Mouse (Mus musculus) limb, embryonic 11.5 days (tissue): ENCODE results near the gene Vcl. TPM values are rescaled to one million over a fixed set of nuclear protein-coding genes. Genes with fewer than 3 reads are reported as not detected.

Source experiments
- ATAC-seq: fragments of 200-750 bp; cut with Nextera tagmentation; 2 replicates; pipeline ENCODE4 v1.8.0; 2017; ENCODE audit warnings: low read depth; ENCODE audit not compliant: insufficient number of reproducible peaks, low FRiP score, low TSS enrichment
- DNase-seq: peaks from one replicate; pipeline ENCODE4 v3.0.0-alpha.2; 2015; ENCODE audit warnings: low spot score
- H3K27ac ChIP-seq: fragments of 300-500 bp; sonication (generic); replicated peaks from 2 replicates; pipeline ENCODE4 v1.5.1; 2014; ENCODE audit warnings: low read depth, mild to moderate bottlenecking, low read length
- H3K27me3 ChIP-seq: fragments of 300-500 bp; sonication (generic); 2 replicates; pipeline ENCODE4 v1.6.1; 2014; ENCODE audit warnings: mild to moderate bottlenecking, low read length, mixed read lengths; ENCODE audit not compliant: control insufficient read depth, insufficient read depth
- H3K36me3 ChIP-seq: fragments of 300-500 bp; sonication (generic); 2 replicates; pipeline ENCODE4 v1.6.1; 2014; ENCODE audit warnings: mild to moderate bottlenecking, low read length, moderate library complexity, mixed read lengths; ENCODE audit not compliant: control insufficient read depth, insufficient read depth
- H3K4me1 ChIP-seq: fragments of 300-500 bp; sonication (generic); 2 replicates; pipeline ENCODE4 v1.6.1; 2014; ENCODE audit warnings: low read length, mixed read lengths; ENCODE audit not compliant: control insufficient read depth, insufficient read depth
- H3K4me2 ChIP-seq: fragments of 300-500 bp; sonication (generic); 2 replicates; pipeline ENCODE4 v1.6.1; 2014; ENCODE audit warnings: low read depth, mild to moderate bottlenecking, moderate library complexity; ENCODE audit not compliant: severe bottlenecking
- H3K4me3 ChIP-seq: fragments of 300-500 bp; sonication (generic); 2 replicates; pipeline ENCODE4 v1.5.1; 2014; ENCODE audit warnings: low read depth, low read length
- H3K9ac ChIP-seq: fragments of 300-500 bp; sonication (generic); 2 replicates; pipeline ENCODE4 v1.6.1; 2014; ENCODE audit warnings: mild to moderate bottlenecking, low read length
- H3K9me3 ChIP-seq: fragments of 300-500 bp; sonication (generic); 2 replicates; pipeline ENCODE4 v1.6.1; 2016; ENCODE audit warnings: low read length; ENCODE audit not compliant: control insufficient read depth
- WGBS: fragments of 180-500 bp; shearing (Covaris S2); extraction: QIAGEN DNeasy Blood & Tissue Kit; methylation state at CpG from one replicate; pipeline ENCODE4 v1.1.7; 2014; 5-methylcytosine and 5-hydroxymethylcytosine counted together
- polyA plus RNA-seq: library from polyadenylated mRNA; unstranded; fragments of >200 nt; fragmentation: Nextera tagmentation; extraction: Ambion mirVana; gene quantifications from 2 replicates; pipeline ENCODE4 v1.2.1, GENCODE M21; 2014

Vcl gene
- polyA plus RNA-seq, 1 experiment from 2014 or later: 45.6 TPM

- no peaks in the 10 kb centered on the region for H3K4me1 ChIP-seq
- ATAC-seq: no peak
- no peak overlapping the region for H3K9ac ChIP-seq
- H3K4me3 ChIP-seq: no peak overlapping the region
- no peak for DNase-seq
- no peak overlapping the region for H3K4me2 ChIP-seq
- 79% methylated on average over 4 of the region's 4 CpGs for WGBS
- no peaks in the 10 kb centered on the region for H3K27me3 ChIP-seq
- no peaks in the 10 kb centered on the region for H3K36me3 ChIP-seq
- H3K27ac ChIP-seq: no peak overlapping the region
- H3K9me3 ChIP-seq: no peaks in the 10 kb centered on the region
Observed at GRCm38 (mm10) chr14:20999617-21000016, 70.4 kb downstream of the Vcl start.

- no peaks in the 10 kb centered on the region for H3K27me3 ChIP-seq
- no peaks in the 10 kb centered on the region for H3K4me1 ChIP-seq
- DNase-seq (no peak), ATAC-seq (no peak)
- WGBS: 88% methylated on average over 5 of the region's 5 CpGs
- no peak overlapping the region for H3K27ac ChIP-seq
- H3K36me3 ChIP-seq: peaks cover 3% of the 10 kb centered on the region; the same call in 1 of the 2 replicates
- no peak overlapping the region for H3K4me3 ChIP-seq
- H3K4me2 ChIP-seq: no peak overlapping the region
- no peaks in the 10 kb centered on the region for H3K9me3 ChIP-seq
- no peak overlapping the region for H3K9ac ChIP-seq
Observed at GRCm38 (mm10) chr14:21013800-21014334, 84.7 kb downstream of the Vcl start.

- 92% methylated on average over 5 of the region's 5 CpGs for WGBS
- Histone ChIP-seq H3K4me2 (no peak overlapping the region), H3K9ac (no peak overlapping the region), H3K36me3 (peaks cover 10% of the 10 kb centered on the region), H3K4me1 (no peaks in the 10 kb centered on the region), H3K4me3 (no peak overlapping the region), H3K9me3 (no peaks in the 10 kb centered on the region), H3K27ac (no peak overlapping the region), H3K27me3 (no peaks in the 10 kb centered on the region)
- ATAC-seq: no peak
- DNase-seq: no peak
Observed at GRCm38 (mm10) chr14:21017871-21018270, 88.7 kb downstream of the Vcl start.

- H3K27me3 ChIP-seq: no peaks in the 10 kb centered on the region
- no peak for DNase-seq
- ATAC-seq: no peak
- H3K9me3 ChIP-seq: no peaks in the 10 kb centered on the region
- no peak overlapping the region for H3K4me2 ChIP-seq
- H3K4me1 ChIP-seq: no peaks in the 10 kb centered on the region
- peaks cover 10% of the 10 kb centered on the region for H3K36me3 ChIP-seq
- 54% methylated on average over 3 of the region's 3 CpGs for WGBS
- no peak overlapping the region for H3K9ac ChIP-seq
- no peak overlapping the region for H3K27ac ChIP-seq
- no peak overlapping the region for H3K4me3 ChIP-seq
Observed at GRCm38 (mm10) chr14:21018977-21019376, 89.8 kb downstream of the Vcl start.

GRCm38 (mm10) chr14:21020435-21020834, 91.2 kb downstream of the Vcl start:
- Histone ChIP-seq H3K4me3 (no peak overlapping the region), H3K4me2 (no peak overlapping the region), H3K4me1 (no peaks in the 10 kb centered on the region), H3K9ac (no peak overlapping the region), H3K27ac (no peak overlapping the region), H3K36me3 (peaks cover 8% of the 10 kb centered on the region), H3K9me3 (no peaks in the 10 kb centered on the region), H3K27me3 (no peaks in the 10 kb centered on the region)
- 90% methylated on average over 8 of the region's 8 CpGs for WGBS
- ATAC-seq: no peak
- no peak for DNase-seq

GRCm38 (mm10) chr14:21027542-21027941, 98.3 kb downstream of the Vcl start:
- Histone ChIP-seq H3K36me3 (peaks cover 8% of the 10 kb centered on the region), H3K4me2 (no peak overlapping the region), H3K27ac (no peak overlapping the region), H3K4me1 (peaks cover 3% of the 10 kb centered on the region; the same call in 1 of the 2 replicates), H3K27me3 (no peaks in the 10 kb centered on the region), H3K4me3 (no peak overlapping the region), H3K9ac (no peak overlapping the region), H3K9me3 (no peaks in the 10 kb centered on the region)
- ATAC-seq (no peak), DNase-seq (no peak)

- Histone ChIP-seq H3K27me3 (no peaks in the 10 kb centered on the region), H3K9me3 (no peaks in the 10 kb centered on the region), H3K36me3 (peaks cover 7% of the 10 kb centered on the region), H3K9ac (no peak overlapping the region), H3K4me1 (peaks cover 3% of the 10 kb centered on the region; the same call in 1 of the 2 replicates), H3K4me2 (no peak overlapping the region), H3K4me3 (no peak overlapping the region), H3K27ac (no peak overlapping the region)
- DNase-seq: no peak
- 87% methylated on average over 11 of the region's 11 CpGs for WGBS
- ATAC-seq: no peak
Observed at GRCm38 (mm10) chr14:21029025-21029659, 99.9 kb downstream of the Vcl start.

GRCm38 (mm10) chr14:21031783-21032511, 102.7 kb downstream of the Vcl start:
- DNase-seq: no peak
- WGBS: 66% methylated on average over 6 of the region's 6 CpGs

More at GRCm38 (mm10) chr14:21031783-21032511, 102.7 kb downstream of the Vcl start:
- H3K36me3 ChIP-seq: peaks cover 5% of the 10 kb centered on the region
- H3K4me3 ChIP-seq: no peak overlapping the region
- no peaks in the 10 kb centered on the region for H3K9me3 ChIP-seq
- 0 out of 2 replicates have a peak overlapping the region, but pooled peaks have one; percentile 30 for H3K27ac ChIP-seq
- peaks cover 3% of the 10 kb centered on the region; the same call in 1 of the 2 replicates for H3K4me1 ChIP-seq
- no peaks in the 10 kb centered on the region for H3K27me3 ChIP-seq
- no peak for ATAC-seq
- H3K4me2 ChIP-seq: no peak overlapping the region
- H3K9ac ChIP-seq: no peak overlapping the region
